14 mouse cellular contexts compared by ENCODE assay signal in genomic region chr5:59138316-59138715, GRCm38 (mm10).
"Had no signal": no experiment of that assay in that cellular context is flagged by ENCODE, and none has a peak within 500 bp of the region (broad histone marks: within the 10 kb centered on the region; RNA-seq: fewer than 3 reads in every experiment).

No protein-coding gene starts in this region.

- DNase-seq: kidney, adult 18-20 months; lung, adult 2 months; lung, postnatal 4 days; right cerebral cortex, postnatal 25 days; thymus, postnatal 4 days had no signal

- H3K27me3 ChIP-seq: intestine, embryonic 15.5 days; limb, embryonic 13.5 days; liver, embryonic 15.5 days; megakaryocyte, embryonic 14.5 days; neural tube, embryonic 15.5 days had no signal

- ATAC-seq: intestine, embryonic 15.5 days; lung, postnatal 0 days had no signal

- H3K9ac ChIP-seq: intestine, embryonic 15.5 days; limb, embryonic 13.5 days; liver, embryonic 15.5 days; neural tube, embryonic 15.5 days had no signal

- H3K36me3 ChIP-seq: intestine, embryonic 15.5 days; limb, embryonic 13.5 days; liver, embryonic 15.5 days; neural tube, embryonic 15.5 days had no signal

- H3K4me2 ChIP-seq: intestine, embryonic 15.5 days; limb, embryonic 13.5 days; liver, embryonic 11.5 days; liver, embryonic 15.5 days; neural tube, embryonic 15.5 days had no signal

- H3K4me3 ChIP-seq: intestine, embryonic 15.5 days; layer of hippocampus, adult 2 months; limb, embryonic 13.5 days; liver, embryonic 15.5 days; megakaryocyte, embryonic 14.5 days; myocyte; neural tube, embryonic 15.5 days had no signal

- H3K9me3 ChIP-seq: intestine, embryonic 15.5 days; limb, embryonic 13.5 days; liver, embryonic 15.5 days; megakaryocyte, embryonic 14.5 days; neural tube, embryonic 15.5 days had no signal

- H3K27ac ChIP-seq: intestine, embryonic 15.5 days; layer of hippocampus, adult 2 months; limb, embryonic 13.5 days; liver, embryonic 15.5 days; neural tube, embryonic 15.5 days had no signal

- H3K4me1 ChIP-seq: intestine, embryonic 15.5 days; limb, embryonic 13.5 days; liver, embryonic 15.5 days; megakaryocyte, embryonic 14.5 days had no signal
